Mouse (Mus musculus) granulocyte monocyte progenitor cell, adult 5-6 weeks (primary cell): ENCODE data around the gene Clic4. TPM values are rescaled to one million over a fixed set of nuclear protein-coding genes. Genes with fewer than 3 reads are reported as not detected.

Experiments
- ATAC-seq: replicated peaks from 2 replicates; pipeline ENCODE4 v1.8.0; 2016; ENCODE audit warnings: mild to moderate bottlenecking, moderate TSS enrichment, inconsistent platforms; ENCODE audit not compliant: poor library complexity, severe bottlenecking
- total RNA-seq, 2 experiments: library from RNA; stranded (forward) in 1 of 2; stranded (reverse) in 1 of 2; fragments of 200-712, 200-1000 nt in 1 of 2; fragments of >200 nt in 1 of 2; fragmentation: Nextera tagmentation in 1 of 2; gene quantifications; 2 replicates each; pipeline ENCODE4 v1.2.3; 2014 to 2017

Clic4 gene
- total RNA-seq (2014; fragmentation: Nextera tagmentation) (22.3 and 25.8 TPM in 2 replicates), total RNA-seq (2017) (28.2 and 28.9 TPM in 2 replicates)

DNA sequence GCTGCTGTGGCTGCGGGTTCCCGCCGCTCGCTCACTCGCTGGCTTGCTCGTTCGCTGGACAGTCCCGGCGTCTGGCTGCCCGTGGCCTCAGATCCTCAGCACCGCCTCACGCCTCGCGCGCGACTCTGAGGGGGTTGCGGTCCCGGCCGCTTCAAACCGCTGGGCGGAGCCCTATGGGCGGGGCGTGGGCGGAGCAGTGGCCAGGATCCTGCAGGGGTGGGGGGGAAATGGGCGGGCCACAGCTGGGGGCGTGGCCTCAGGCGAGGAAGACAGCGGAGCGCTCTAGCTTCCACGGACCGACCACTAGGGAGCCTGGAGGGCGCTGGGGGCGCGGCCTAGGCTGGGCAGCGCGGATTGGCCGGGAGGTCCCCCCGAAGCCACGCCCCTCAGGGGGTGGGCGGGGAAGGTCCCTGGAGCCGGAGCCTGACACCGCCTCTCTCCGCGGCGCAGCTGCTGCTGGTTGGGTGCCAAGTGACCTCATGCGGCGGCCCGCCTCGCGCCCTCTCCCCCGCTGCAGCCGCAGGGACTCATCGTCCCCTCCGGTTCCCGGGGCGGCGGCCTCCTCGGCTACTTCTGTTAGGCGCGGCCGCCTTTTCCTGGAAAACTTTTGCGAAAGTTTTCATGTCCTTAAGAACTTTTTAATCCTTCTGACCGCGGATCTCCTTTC is at the start of gene Clic4:
TSS of gene Clic4 (minus strand) at position 175 of the 667 bp plus-strand sequence.
- peak; percentile 92 for ATAC-seq

DNA sequence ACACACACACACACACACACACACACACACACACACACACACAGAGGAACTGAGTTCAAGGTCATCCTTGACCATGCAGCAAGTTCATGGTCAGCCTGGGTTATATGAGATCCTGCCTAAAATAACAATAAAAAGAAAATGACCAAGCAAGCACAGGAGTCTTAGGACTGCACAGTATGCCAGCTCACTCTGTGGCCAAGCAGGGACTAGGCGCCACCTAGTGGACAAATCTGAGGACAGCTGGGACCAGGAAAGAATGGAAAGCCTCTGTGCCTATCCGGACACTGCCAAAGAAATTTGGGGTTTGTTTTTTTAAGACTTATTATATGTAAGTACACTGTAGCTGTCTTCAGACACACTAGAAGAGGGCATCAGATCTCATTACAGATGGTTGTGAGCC is 45.4 kb upstream of the Clic4 start:
- ATAC-seq: peak; percentile 33

GRCm38 (mm10) chr4:135317539-135317938 is 44.9 kb upstream of the Clic4 start:
- ATAC-seq: no peak

- no peak for ATAC-seq
These were observed 42.7 kb upstream of the Clic4 start for GRCm38 (mm10) chr4:135315287-135315686.

DNA sequence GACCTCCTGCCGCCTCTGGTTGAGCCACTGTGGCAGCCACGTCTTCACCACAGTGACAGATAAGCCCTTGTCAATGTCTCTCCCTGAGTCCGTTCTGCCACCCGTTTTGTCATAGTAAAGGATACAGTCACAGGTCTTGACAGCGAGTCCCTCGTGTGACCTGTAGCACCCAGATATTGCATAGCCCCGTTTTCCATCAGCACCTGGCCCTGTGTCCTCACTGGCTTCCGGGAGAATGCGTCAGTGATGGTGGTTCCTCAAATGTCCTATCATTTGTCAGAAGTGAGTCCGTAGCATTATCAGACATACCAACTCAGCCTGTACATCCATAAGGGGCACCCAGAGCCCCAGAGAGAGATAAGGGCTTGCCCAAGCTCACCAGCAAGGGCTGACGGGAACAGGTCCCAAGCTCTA is 41.8 kb upstream of the Clic4 start:
- peak; percentile 21 for ATAC-seq

GRCm38 (mm10) chr4:135313761-135314241 is 41.2 kb upstream of the Clic4 start:
- peak; percentile 72 for ATAC-seq

DNA sequence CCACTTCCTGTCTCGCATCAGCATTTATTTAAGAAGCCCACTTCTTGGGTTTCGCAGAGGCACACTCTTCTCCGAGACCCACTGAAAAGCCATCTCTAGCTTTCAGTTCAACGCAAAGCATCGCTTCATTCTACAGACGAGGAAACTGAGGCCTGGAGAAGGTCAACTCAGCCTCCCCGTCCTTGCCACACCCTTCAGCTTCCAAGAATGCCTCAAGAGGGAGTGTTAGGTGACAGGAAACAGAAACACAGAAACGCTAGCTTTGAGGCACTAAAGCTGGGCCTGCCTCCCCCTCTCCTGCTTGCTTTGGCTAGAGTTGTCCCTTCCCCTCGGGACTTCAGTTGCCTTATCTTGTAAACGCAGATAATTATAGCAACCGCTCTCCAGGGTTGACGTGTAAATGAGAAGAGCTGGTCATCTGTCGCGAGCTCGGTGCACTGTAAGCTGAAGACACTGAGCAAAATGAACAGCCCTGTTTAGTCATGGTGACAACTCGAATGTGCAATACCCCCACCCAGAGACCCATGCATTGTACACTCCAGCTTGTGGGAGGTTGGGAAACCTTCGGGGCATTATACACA is 40.6 kb upstream of the Clic4 start:
- ATAC-seq: peak; percentile 52

DNA sequence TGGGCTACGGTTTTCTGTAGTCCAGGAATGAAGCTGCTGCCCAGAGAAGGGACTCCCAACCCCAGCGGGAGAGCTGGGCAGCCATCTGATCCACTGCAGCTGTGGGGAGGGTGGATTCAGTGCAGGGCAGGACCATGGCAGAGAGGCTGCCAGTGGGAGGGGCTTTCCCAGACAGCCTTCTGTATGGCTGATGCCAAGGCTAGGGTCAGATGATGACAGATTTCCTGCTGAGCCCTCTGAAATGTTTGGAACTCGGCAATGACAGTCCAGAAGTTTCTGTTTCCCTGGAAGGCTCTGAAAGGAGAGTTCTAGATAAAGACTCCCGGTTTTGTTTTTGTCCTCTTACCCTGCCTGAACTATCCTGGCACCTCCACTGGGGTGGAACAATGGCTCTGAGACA is 40.1 kb upstream of the Clic4 start:
- ATAC-seq: no peak

DNA sequence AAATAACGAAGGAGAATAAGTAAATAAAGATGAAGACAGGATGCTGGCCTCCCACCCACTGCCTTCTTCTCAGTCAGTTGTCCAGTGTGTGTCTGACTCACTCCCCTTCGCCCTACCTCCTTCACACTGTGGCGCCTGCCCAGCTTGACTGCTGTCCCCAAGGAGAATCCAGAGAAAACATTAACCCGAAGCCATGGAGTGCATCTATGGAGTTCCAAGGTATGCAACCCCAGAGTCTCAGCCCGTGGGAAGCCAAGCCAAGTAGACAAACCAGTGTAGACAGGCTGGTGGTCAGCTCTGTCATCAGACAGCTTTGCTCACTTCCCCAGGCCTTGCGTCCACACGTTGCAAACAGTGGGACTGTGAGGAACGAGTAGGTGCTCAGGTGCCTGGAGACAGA is 37.8 kb upstream of the Clic4 start:
- ATAC-seq: no peak

- no peak for ATAC-seq
These were observed 37.1 kb upstream of the Clic4 start for GRCm38 (mm10) chr4:135309726-135310125.

DNA sequence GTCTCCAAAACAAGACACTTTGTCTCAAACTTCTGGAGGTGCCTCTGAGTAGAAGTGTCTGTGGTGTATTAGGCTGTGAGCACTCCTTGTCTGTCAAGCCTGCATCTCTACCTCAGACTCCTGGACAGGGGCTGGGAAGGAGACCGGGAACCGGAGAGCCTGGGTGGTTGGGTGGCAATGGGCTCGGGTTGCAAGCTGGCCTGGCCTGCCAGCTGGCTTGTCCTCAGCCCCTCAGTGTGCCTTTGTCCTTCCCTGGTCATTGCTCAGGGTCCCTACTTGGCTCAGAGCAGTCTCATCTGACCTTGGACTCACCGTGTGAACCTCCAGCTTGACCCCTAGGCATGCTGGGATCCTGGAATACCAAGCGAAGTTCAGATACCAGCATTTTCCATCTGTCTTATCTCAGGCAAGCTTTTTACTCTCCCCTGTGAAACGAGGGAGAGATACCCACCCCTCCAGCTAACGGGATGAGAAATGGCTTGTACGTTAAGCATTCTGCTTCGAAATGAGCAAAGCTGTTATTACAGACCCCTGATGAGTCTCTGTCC is 36.6 kb upstream of the Clic4 start:
- ATAC-seq: no peak

DNA sequence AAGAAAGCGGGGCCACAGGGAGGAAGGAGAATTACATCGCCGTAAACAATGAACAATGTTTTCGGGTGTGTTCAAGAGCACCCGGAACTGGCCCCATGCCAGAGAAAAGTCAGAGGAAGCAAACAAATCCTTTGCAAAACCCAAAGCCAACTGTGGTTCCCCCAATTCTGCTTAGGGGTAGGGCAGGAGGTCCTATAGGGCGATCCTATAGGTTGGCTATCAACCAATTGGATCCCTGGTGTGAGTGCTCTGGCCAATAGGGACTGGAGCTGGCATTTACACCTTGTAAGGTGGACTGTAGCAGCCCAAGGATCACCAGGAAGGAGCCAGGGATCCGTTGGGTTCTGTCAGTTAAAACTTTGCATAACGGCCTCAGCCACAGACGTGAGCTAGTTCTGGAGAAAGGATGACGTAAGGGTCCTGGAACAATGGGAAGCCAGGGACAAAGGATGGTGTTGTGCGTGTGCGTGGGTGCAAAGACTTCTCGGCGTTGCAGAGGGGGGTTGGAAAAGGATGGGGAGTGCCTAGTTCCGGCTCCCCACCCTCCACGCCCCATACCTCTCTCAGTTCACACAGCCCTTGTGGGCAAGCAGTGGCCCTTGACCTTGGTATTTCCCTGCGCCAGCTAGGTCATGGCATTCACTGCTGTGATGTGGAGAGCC is 34.5 kb upstream of the Clic4 start:
- no peak; the same call in 1 of the 2 replicates for ATAC-seq

DNA sequence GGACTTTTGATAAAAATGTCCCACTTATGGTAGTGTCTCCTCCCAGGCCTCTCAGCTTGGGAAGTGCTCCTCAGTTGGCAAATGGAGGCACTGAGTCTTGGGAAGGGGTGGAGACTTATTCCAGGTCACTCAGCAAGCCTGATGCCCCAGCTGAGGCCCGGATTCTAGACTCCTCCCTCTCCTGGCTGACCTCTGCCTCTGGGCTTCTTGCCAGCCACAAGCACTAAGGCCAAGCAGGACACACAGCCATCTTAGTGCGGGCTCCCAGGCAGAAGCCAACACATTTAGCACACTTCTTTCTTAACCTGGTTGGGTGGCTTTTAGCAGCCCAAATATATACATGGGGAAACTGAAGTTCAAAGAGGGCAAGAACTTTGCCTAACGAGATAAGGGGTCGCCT is 33.9 kb upstream of the Clic4 start:
- no peak for ATAC-seq

- no peak for ATAC-seq
These were observed 29.6 kb upstream of the Clic4 start for GRCm38 (mm10) chr4:135302261-135302660.

DNA sequence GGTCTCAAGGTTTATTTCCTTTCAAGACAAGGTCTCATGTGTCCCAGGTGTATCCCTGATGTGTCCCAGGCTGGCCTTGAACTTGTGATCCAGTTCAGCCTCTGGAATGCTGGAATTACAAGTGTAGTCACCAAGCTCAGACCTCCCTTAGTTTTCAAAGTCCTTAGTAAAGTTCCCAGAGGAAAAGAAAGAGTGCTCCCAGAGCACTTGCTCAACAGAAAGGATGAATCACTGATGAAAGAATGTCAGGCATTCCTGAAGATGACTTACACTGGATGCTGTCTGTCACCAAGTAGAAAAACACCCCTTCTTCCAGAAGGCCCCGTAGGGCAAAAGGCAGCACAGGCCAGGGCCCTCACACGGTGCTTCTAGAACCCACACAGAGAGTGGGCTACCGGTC is 28.6 kb upstream of the Clic4 start:
- ATAC-seq: no peak

- ATAC-seq: peak; percentile 44; the same call in 1 of the 2 replicates
These were observed 27.8 kb upstream of the Clic4 start for GRCm38 (mm10) chr4:135300248-135301041.

GRCm38 (mm10) chr4:135298680-135299079 is 26.1 kb upstream of the Clic4 start:
- ATAC-seq: no peak

DNA sequence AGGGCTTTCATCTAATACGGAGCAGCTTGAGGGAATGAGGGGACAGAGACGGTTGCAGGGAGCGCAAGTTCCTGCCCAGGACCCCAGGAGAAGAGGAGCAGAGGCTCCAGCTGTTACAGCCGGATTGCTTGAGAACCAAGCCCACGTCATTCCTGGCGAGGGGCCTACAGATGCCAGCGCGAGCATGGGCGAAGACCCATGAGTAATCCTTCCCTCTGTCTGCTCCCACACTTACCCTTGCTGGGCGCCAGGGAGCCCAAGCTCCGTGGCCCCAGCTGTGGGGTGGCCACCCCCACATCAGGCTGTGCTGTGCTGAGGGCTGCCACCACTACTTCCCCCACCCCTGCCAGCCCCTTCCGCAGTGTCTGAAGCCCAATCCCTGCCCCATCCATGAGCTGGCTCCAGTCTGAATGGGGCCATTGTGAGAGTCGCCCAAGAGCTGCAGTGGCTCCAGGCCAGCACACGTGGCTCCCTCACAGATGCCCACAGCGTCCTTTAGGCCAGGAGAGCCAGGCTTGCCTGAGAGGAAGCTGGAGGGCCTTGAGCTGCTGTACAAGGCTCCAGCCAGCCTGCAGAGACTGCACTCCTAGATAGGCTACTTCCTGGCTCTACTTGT is 25.4 kb upstream of the Clic4 start:
- ATAC-seq: peak; percentile 30

DNA sequence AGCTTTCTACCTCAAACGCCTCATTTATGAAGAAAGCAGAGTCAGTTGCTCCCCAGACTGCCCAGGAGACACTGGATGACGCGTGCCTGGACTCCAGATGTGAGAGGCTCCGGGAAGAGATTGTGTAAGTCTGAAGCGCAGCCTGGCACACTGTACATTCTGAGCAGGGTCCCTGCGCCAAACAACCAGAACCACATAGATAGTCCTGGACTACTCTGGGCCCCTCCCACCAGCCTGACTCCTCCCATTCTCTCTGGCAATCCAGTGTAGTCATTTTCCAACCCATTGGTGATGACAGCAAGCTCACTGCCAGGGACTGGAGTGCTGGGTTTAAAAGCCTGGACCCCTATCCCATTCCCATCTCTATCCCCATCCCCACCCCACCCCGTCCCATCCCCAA is 24.5 kb upstream of the Clic4 start:
- ATAC-seq: 0 out of 2 replicates have a peak, but pooled peaks have one; percentile 9

GRCm38 (mm10) chr4:135296565-135296964 is 24.0 kb upstream of the Clic4 start:
- no peak for ATAC-seq
